Mouse (Mus musculus): Measurements from ENCODE around the gene Tmem248.

Tmem248 gene

DNA sequence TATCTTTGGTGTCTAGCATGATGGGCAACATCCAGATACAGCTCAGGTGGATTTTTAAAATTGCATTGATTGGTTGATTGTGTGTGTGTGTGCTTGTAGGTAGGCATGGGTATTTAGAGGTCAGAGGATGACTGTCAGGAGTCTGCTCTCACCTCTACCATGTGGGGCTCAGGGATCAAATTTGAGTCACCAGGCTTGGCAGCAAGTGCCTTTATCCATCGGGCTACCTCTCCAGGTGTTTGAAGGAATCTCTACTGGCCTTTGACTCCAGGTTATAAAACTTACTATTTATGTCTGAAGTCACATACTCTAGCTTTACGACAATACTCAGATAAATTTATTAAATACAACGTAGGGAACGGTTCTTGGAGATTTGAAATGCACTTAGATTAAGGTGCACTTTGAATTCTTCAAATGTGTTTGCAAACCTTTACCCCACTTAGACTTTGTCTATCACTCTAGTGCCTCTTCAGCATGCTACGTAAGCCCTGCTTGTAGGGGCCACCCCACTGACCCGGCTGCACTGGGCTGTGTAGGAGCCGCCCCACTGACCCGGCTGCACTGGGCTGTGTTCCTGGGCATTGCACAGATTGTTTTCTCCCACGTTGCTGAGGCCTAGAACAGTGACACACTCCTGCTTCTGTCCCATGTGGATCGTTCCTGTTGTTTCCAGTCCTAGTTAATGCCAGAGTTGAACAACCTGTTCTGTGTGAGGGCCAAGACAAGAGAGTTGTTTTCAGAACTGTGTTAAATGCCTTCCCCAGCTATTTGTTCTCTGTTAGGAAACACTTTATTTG lies 16.4 kb upstream of the Tmem248 start:
- DNase-seq (ENCODE audit: inconsistent age in 2 of 2, low spot score in 1 of 2): no peak

- peak; percentile 29 to 59 for DNase-seq (ENCODE audit: inconsistent age in 2 of 2, low spot score in 1 of 2)
Observed at GRCm38 (mm10) chr5:130203948-130204347, 12.9 kb upstream of the Tmem248 start.

DNA sequence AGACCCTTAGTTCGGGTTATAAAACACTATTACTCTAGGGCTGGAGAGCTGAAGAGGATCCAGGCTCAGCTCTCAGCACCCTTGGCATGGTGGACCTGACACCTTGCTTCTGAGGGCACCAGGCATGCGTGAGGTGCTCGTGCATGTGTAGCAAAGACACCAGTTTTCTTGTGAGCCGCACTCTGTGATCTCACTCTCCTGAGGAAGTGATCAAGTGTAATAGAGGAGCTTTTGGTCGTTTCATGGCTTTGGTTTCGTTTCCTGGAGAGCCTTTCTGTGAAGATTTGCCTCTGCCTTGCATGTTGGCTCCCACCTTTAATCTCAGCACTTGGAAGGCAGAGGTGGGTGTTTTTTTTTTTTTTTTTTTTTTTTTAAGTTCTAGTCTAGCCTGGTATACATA lies 12.3 kb upstream of the Tmem248 start:
- DNase-seq (ENCODE audit: inconsistent age in 2 of 2, low spot score in 1 of 2): no peak

GRCm38 (mm10) chr5:130205441-130206023 lies 11.3 kb upstream of the Tmem248 start:
- no peak for DNase-seq (ENCODE audit: inconsistent age in 2 of 2, low spot score in 1 of 2)

GRCm38 (mm10) chr5:130207299-130207698 lies 9.6 kb upstream of the Tmem248 start:
- no peak for DNase-seq (ENCODE audit: inconsistent age in 2 of 2, low spot score in 1 of 2)

- DNase-seq (ENCODE audit: inconsistent age in 2 of 2, low spot score in 1 of 2): no peak
Observed at GRCm38 (mm10) chr5:130212956-130213355, 3.9 kb upstream of the Tmem248 start.

DNA sequence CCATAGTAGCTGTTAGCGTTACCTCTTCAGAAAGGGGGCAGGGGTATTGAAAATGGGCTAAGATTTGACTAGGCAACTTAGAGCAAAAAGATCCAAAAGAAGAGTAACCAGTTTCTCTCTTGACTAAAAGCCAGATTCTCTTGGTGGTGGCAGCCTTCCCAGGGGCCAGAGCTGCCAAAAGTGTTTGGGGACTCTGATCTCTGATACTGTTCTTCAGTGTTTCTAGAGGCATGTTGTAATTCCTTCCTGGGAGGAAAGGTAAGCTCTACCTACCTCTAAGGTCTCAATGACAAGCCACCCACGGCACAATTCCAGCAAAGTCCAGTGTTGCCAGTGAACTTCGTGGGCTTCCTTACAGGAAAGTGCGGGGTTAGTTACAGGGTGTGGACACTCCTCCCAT lies 525 bp downstream of the Tmem248 start:
- no peak for DNase-seq (ENCODE audit: inconsistent age in 2 of 2, low spot score in 1 of 2)

- DNase-seq (ENCODE audit: inconsistent age in 2 of 2, low spot score in 1 of 2): no peak
Observed at GRCm38 (mm10) chr5:130218336-130218735, 1.5 kb downstream of the Tmem248 start.

GRCm38 (mm10) chr5:130221316-130221715 lies 4.4 kb downstream of the Tmem248 start:
- DNase-seq (ENCODE audit: inconsistent age in 2 of 2, low spot score in 1 of 2): peak in 1 of 2 experiments; percentile 48

DNA sequence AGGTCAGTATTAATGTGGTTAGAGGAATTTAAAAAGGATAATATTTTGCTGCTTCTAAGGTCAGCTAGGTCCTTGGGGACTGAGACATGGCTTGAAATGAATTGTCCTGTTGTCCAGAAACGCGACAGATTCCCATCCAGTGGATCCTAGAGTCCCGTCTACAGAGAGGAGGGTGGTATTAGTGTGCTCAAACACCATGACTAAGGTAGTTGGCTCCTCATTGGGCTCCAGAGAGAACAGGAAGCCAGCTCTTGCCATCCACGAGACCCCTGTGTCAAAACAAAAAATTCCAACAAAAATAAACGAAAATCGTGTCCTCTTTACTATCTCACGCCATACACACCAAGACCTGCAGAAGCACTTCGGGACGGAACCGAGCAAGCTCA lies 4.9 kb downstream of the Tmem248 start:
- DNase-seq (ENCODE audit: inconsistent age in 2 of 2, low spot score in 1 of 2): no peak

- DNase-seq (ENCODE audit: inconsistent age in 2 of 2, low spot score in 1 of 2): peak; percentile 95 to 99
Observed at GRCm38 (mm10) chr5:130222146-130223004, 5.5 kb downstream of the Tmem248 start.

DNA sequence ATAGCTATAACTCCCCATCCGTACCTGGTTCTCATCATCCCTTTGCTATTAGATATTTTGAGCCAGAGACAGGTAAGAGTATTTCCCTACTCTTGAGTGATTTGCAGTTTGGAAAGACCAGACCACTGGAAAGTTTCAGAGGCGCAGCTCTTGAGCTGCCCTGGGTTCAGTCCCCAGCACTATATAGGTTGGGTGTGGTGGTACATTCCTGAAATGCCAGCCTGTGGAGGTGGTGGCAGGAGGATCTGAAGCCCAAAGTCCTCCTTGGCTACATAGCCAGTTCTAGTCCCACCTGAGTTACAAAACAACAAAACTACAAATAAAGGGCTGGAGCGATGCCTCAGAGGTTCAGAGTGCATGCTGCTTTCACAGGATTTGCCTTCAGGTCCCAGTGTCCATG lies 9.9 kb downstream of the Tmem248 start:
- no peak for DNase-seq (ENCODE audit: inconsistent age in 2 of 2, low spot score in 1 of 2)

- no peak for DNase-seq (ENCODE audit: inconsistent age in 2 of 2, low spot score in 1 of 2)
Observed at GRCm38 (mm10) chr5:130228120-130228519, 11.2 kb downstream of the Tmem248 start.

- no peak for DNase-seq (ENCODE audit: inconsistent age in 2 of 2, low spot score in 1 of 2)
Observed at GRCm38 (mm10) chr5:130236302-130236701, 19.4 kb downstream of the Tmem248 start.

- DNase-seq (ENCODE audit: inconsistent age in 2 of 2, low spot score in 1 of 2): no peak
Observed at GRCm38 (mm10) chr5:130239236-130239635, 22.4 kb downstream of the Tmem248 start.

DNA sequence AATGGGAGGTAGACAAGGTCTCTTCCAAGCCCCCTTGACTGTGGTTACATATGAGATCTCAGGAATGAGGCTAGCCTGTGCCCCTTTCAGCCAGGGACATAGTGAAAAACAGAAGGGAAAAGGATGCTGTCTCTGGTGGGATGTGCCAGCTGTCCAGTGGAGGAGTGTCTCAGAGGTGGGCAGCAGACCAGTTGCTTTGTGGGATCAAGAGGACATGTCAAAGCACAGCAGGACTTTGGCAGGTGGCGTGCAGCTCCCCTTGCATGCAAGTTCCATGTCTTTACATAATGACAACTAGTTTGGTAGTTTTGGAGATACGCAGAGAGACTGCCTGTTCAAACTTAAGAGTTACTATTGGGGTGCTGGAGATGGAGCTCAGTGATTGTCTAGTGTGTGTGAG lies 23.0 kb downstream of the Tmem248 start:
- no peak for DNase-seq (ENCODE audit: inconsistent age in 2 of 2, low spot score in 1 of 2)

- no peak for DNase-seq (ENCODE audit: inconsistent age in 2 of 2, low spot score in 1 of 2)
Observed at GRCm38 (mm10) chr5:130241426-130241825, 24.5 kb downstream of the Tmem248 start.

DNA sequence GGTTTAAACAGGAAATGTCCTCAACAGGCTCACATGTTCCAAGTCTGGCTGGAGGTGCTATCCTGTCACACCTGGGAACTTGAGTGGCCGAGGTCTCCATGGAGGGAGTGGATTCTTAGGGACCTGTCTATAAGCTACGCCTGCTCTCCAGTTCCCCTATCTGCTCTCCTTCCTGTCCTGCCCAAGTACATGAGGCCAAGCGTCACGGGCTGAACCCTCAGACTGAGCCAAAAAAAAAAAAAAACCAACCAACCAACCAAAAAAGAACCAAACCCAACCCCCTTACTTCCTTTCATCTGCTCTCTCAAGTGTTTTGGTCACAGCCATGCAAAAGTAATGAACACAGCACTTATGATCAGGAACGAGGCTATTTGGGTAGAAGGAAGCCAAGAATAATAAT lies 30.9 kb downstream of the Tmem248 start:
- no peak for DNase-seq (ENCODE audit: inconsistent age in 2 of 2, low spot score in 1 of 2)

GRCm38 (mm10) chr5:130254164-130255016 lies 37.5 kb downstream of the Tmem248 start:
- DNase-seq (ENCODE audit: inconsistent age in 2 of 2, low spot score in 1 of 2): peak in 1 of 2 experiments; percentile 81

DNA sequence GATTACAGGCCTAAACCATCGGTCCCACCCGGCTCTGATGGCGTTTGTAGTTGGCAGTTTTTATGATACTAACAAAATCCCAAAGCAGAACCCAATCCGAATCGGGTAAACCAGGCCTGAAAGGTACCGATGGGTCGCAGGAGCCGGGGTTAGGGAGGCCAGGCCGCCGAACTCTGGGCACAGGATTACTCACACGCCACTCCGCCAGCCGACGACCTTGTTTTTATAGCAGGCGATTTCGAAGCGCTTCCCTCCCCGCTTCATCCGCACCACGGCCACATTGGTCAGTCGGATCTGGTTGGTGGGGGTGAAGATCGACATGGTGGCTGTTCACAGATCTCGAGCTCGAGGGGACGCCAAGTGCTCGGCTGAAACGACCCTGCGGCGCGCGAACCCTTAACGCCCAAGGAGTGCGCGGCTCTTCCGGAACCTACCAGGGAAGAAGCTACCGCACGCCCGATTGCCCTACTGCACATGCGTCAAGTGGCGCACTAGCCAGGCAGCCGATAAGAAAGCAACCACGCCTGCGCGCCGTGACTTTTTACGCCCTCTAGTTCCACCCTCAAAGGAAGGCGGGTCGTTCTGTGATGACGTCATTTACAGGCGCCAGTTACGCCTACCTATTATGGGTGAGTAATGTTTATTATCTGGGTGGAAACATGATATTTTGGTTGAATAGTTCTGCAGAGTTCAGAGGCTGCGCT lies 38.3 kb downstream of the Tmem248 start, which contains the start of the genes Sbds and Tyw1:
Sbds (minus strand) TSS at position 514 of the 704 bp plus-strand sequence.
Tyw1 (plus strand) TSS at position 603 of the 704 bp plus-strand sequence.
- DNase-seq (ENCODE audit: inconsistent age in 2 of 2, low spot score in 1 of 2): peak; percentile 98 to 99

Data from adrenal gland, adult (tissue).